ENCODE assay signal across 8 mouse cellular contexts in genomic region chr4:106912689-106913041, GRCm38 (mm10). TPM values are rescaled to one million over a fixed set of nuclear protein-coding genes. Genes with fewer than 3 reads are reported as not detected.
DNase-seq lines count a peak whose midpoint lies in the region; ATAC-seq and TF ChIP-seq lines count a peak whose summit lies in the region.

No protein-coding gene starts in this region.

- H3K4me1 ChIP-seq in embryonic facial prominence, embryonic 13.5 days = peaks cover 66% of the 10 kb centered on the region
- peaks cover 42% of the 10 kb centered on the region for H3K4me1 ChIP-seq in intestine, embryonic 14.5 days (replicated peaks; ENCODE audit: control insufficient read depth, insufficient read depth, low read length)
- H3K4me1 ChIP-seq in midbrain, postnatal 0 days (ENCODE audit: insufficient read depth, low read length) = peaks cover 25% of the 10 kb centered on the region

- peaks cover 36% of the 10 kb centered on the region for H3K36me3 ChIP-seq in embryonic facial prominence, embryonic 13.5 days
- H3K36me3 ChIP-seq in intestine, embryonic 14.5 days (ENCODE audit: control insufficient read depth, insufficient read depth, low read length) = peaks cover 44% of the 10 kb centered on the region
- peaks cover 17% of the 10 kb centered on the region for H3K36me3 ChIP-seq in midbrain, postnatal 0 days (ENCODE audit: insufficient read depth, low read length)

- DNase-seq in left cerebral cortex, adult 2 months (ENCODE audit: extremely low spot score in 1 of 2, low spot score in 2 of 2) = no peak
- DNase-seq in left cerebral cortex, postnatal 36 days (ENCODE audit: low spot score in 2 of 2) = no peak
- no peak for DNase-seq in intestine, embryonic 14.5 days (ENCODE audit: low spot score)
- no peak for DNase-seq in midbrain, postnatal 0 days (ENCODE audit: low spot score)
- DNase-seq in gastrocnemius, postnatal 10 days = no peak
- DNase-seq in layer of hippocampus, adult 8-10 months (ENCODE audit: low spot score in 2 of 2) = no peak
- no peak for DNase-seq in frontal cortex, postnatal 14 days (ENCODE audit: low spot score in 2 of 2)

- intact Hi-C loops in left cerebral cortex, adult 2 months (cut with DNase I) = loop anchor here (5.0 kb wide), 1 partner anchor 250 kb away; no protein-coding TSS in a partner anchor
- intact Hi-C loops in left cerebral cortex, postnatal 36 days (cut with DNase I) = loop anchor here (5.0 to 10.0 kb wide), 3 partner anchors 40 to 298 kb away; partner anchors contain the start of genes Cyb5rl, Lexm and Mrpl37

- no peaks in the 10 kb centered on the region for H3K9me3 ChIP-seq in embryonic facial prominence, embryonic 13.5 days
- no peaks in the 10 kb centered on the region for H3K9me3 ChIP-seq in intestine, embryonic 14.5 days (ENCODE audit: control insufficient read depth, low read length)
- no peaks in the 10 kb centered on the region for H3K9me3 ChIP-seq in midbrain, postnatal 0 days (ENCODE audit: low read length)

- ATAC-seq in embryonic facial prominence, embryonic 13.5 days (ENCODE audit: insufficient number of reproducible peaks, insufficient read depth, low FRiP score, low TSS enrichment, low read depth) = no peak
- no peak for ATAC-seq in intestine, embryonic 14.5 days (replicated peaks; ENCODE audit: low FRiP score, low TSS enrichment, low read depth)
- no peak for ATAC-seq in midbrain, postnatal 0 days (ENCODE audit: low FRiP score)

- H3K27me3 ChIP-seq in embryonic facial prominence, embryonic 13.5 days = no peaks in the 10 kb centered on the region
- H3K27me3 ChIP-seq in intestine, embryonic 14.5 days (replicated peaks; ENCODE audit: control insufficient read depth, insufficient read depth, low read length) = no peaks in the 10 kb centered on the region
- H3K27me3 ChIP-seq in midbrain, postnatal 0 days (ENCODE audit: insufficient read depth, low read length) = no peaks in the 10 kb centered on the region

- H3K27ac ChIP-seq in left cerebral cortex, adult 2 months = no peak overlapping the region; the same call in 1 of the 2 replicates
- H3K27ac ChIP-seq in embryonic facial prominence, embryonic 13.5 days = peak overlapping the region; percentile 100
- H3K27ac ChIP-seq in intestine, embryonic 14.5 days (ENCODE audit: low read depth) = peak overlapping the region; percentile 94; the same call in 1 of the 2 replicates
- H3K27ac ChIP-seq in midbrain, postnatal 0 days (ENCODE audit: low read depth, low read length) = 0 out of 2 replicates have a peak overlapping the region, but pooled peaks have one; percentile 88

- peak overlapping the region; percentile 83 for H3K4me3 ChIP-seq in left cerebral cortex, adult 2 months
- H3K4me3 ChIP-seq in embryonic facial prominence, embryonic 13.5 days = peak overlapping the region; percentile 100
- peak overlapping the region; percentile 83 for H3K4me3 ChIP-seq in intestine, embryonic 14.5 days (ENCODE audit: low read depth, low read length)
- peak overlapping the region; percentile 96 for H3K4me3 ChIP-seq in midbrain, postnatal 0 days (ENCODE audit: low read depth, low read length)

- peak overlapping the region; percentile 100 for H3K9ac ChIP-seq in embryonic facial prominence, embryonic 13.5 days
- H3K9ac ChIP-seq in intestine, embryonic 14.5 days (ENCODE audit: low read length) = peak overlapping the region; percentile 87
- peak overlapping the region; percentile 90 for H3K9ac ChIP-seq in midbrain, postnatal 0 days (replicated peaks; ENCODE audit: low read length, poor library complexity, severe bottlenecking)

- peak overlapping the region; percentile 93 for H3K4me2 ChIP-seq in embryonic facial prominence, embryonic 13.5 days
- peak overlapping the region; percentile 82 for H3K4me2 ChIP-seq in intestine, embryonic 14.5 days (ENCODE audit: low read length)
- peak overlapping the region; percentile 94 for H3K4me2 ChIP-seq in midbrain, postnatal 0 days (ENCODE audit: low read depth, low read length, poor library complexity, severe bottlenecking)

- TF ChIP-seq CTCF in left cerebral cortex, adult 2 months (IDR thresholded peaks at IDR 0.05) = no peak
- TF ChIP-seq CTCF in midbrain, postnatal 0 days (IDR thresholded peaks at IDR 0.05) = no peak

- WGBS in embryonic facial prominence, embryonic 13.5 days = 0% methylated on average over 6 of the region's 6 CpGs
- 3% methylated on average over 6 of the region's 6 CpGs for WGBS in intestine, embryonic 14.5 days
- WGBS in midbrain, postnatal 0 days = 4% methylated on average over 6 of the region's 6 CpGs

RNA-seq across cellular contexts. Expression of gene Ssbp3, which starts 2.2 kb away (rescaled TPM):
- 100 to 1,000 TPM; 181 to 187 TPM for total RNA-seq in left cerebral cortex, adult 2 months (2021)
- 100 to 1,000 TPM; 160 to 182 TPM for total RNA-seq in left cerebral cortex, postnatal 36 days (2021)
- polyA plus RNA-seq in embryonic facial prominence, embryonic 13.5 days (2015; fragmentation: Nextera tagmentation; extraction: Ambion mirVana) = 172 and 190 TPM in 2 replicates
- polyA plus RNA-seq in intestine, embryonic 14.5 days (2014; fragmentation: Nextera tagmentation; extraction: Ambion mirVana) = 73.2 and 76.2 TPM in 2 replicates
- total RNA-seq in midbrain, postnatal 0 days (2014; rRNA removed) = 172 and 176 TPM in 2 replicates
- 110 and 126 TPM in 2 replicates for polyA plus RNA-seq in midbrain, postnatal 0 days (2015; fragmentation: Nextera tagmentation; extraction: Ambion mirVana)
- total RNA-seq in gastrocnemius, postnatal 10 days (2021) = 10 to 100 TPM; 29.4 to 35.1 TPM
- total RNA-seq in layer of hippocampus, adult 8-10 months (2022) = 100 to 1,000 TPM; 150 to 180 (median 160) TPM
